Mouse (Mus musculus) stomach, postnatal 0 days (tissue): ENCODE measurements around the gene Igfbp2.

ENCODE experiments used
- CTCF ChIP-seq: IDR thresholded peaks from 2 replicates; pipeline ENCODE4 v1.5.1; 2016; ENCODE audit warnings: antibody characterized with exemption, low read depth, mild to moderate bottlenecking, moderate library complexity
- EP300 ChIP-seq: optimal IDR thresholded peaks from 2 replicates; pipeline ENCODE3; 2016; ENCODE audit warnings: antibody characterized with exemption

DNA sequence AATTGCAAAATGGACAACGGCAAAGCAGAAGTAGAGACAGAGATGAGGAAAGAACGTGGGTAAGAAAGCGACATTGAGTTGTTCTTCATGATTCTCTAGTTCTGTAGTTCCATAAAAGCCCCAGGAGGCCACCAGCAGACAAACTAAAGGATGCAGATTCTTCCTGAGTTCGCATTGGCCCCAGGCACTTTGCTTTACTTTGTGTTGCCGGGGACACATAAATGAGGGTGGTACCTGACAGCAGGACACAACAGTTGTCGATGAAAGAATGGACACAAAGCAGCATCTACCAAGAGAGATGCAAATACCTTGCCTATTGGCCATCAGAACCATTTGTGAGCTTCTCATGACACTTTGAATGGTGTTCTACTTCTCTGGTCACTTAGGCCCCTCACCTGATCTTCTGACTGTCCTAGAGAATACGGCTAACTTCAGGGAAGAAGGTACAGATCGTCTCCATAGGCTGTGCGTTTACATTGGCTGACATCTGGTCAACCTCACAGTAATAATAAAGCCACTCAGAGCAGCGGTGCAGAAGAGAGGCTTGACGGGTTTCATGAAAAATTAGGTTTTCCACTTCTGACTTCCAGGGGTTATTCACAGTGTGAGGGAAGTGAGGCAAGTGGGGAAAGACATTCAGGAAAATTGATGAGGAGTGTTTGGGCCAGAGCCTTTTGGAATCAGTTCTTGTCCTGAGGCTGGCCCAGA lies 61.0 kb downstream of the Igfbp2 start:
- TF ChIP-seq CTCF (no peak), EP300 (no peak)
